Mouse (Mus musculus) subcutaneous adipose tissue, adult 2 months (tissue): Measurements from ENCODE around the gene Hmg20b. TPM values are rescaled to one million over a fixed set of nuclear protein-coding genes. Genes with fewer than 3 reads are reported as not detected.

Source experiments
- polyA plus RNA-seq: library from polyadenylated mRNA; depleted of rRNA; stranded (reverse); fragments of >200 nt; gene quantifications from 2 replicates; pipeline ENCODE4 v1.2.3, GENCODE M21; 2012; ENCODE audit warnings: low replicate concordance; rRNA removed

The Hmg20b gene
- polyA plus RNA-seq = 69.5 and 90.1 TPM in 2 replicates

GRCm38 (mm10) chr10:81350351-81351063, at the start of gene Hmg20b:
TSS of gene Hmg20b (minus strand) at chr10:81350480.

GRCm38 (mm10) chr10:81392781-81393185, 42.5 kb upstream of the Hmg20b start, which contains the start of gene Smim24:
TSS of gene Smim24 (plus strand) at chr10:81393051.

GRCm38 (mm10) chr10:81388505-81389055, 38.3 kb upstream of the Hmg20b start, which contains the start of gene Gm48552:
TSS of gene Gm48552 (plus strand) at chr10:81389005.

GRCm38 (mm10) chr10:81383802-81384604, 33.7 kb upstream of the Hmg20b start, which contains the start of the genes Dohh and Gm48551:
TSS of gene Dohh (plus strand) at chr10:81384428.
TSS of gene Gm48551 (plus strand) at chr10:81384466.

GRCm38 (mm10) chr10:81377793-81378552, 27.7 kb upstream of the Hmg20b start, which contains the start of gene Fzr1:
TSS of gene Fzr1 (minus strand) at chr10:81378516.

GRCm38 (mm10) chr10:81365672-81366476, 15.6 kb upstream of the Hmg20b start, which contains the start of gene 4930404N11Rik:
TSS of gene 4930404N11Rik (minus strand) at chr10:81365816.

GRCm38 (mm10) chr10:81356991-81357844, 6.9 kb upstream of the Hmg20b start, which contains the start of gene Mfsd12:
TSS of gene Mfsd12 (plus strand) at chr10:81357491.

GRCm38 (mm10) chr10:81342686-81343505, 7.4 kb downstream of the Hmg20b start, which contains the start of gene Gipc3:
TSS of gene Gipc3 (minus strand) at chr10:81343266.

GRCm38 (mm10) chr10:81328386-81328785, 21.9 kb downstream of the Hmg20b start, which contains the start of gene Tbxa2r:
TSS of gene Tbxa2r (plus strand) at chr10:81328731.

GRCm38 (mm10) chr10:81320550-81321347, 29.5 kb downstream of the Hmg20b start, which contains the start of gene Cactin:
TSS of gene Cactin (plus strand) at chr10:81321103.

Other genes starting within 250 kb of the Hmg20b start
- gene Map2k2, start 244.6 kb downstream of the Hmg20b start, polyA plus RNA-seq = 134 and 183 TPM in 2 replicates
- 32.2 and 49.6 TPM in 2 replicates for gene Zbtb7a, start 215.3 kb downstream of the Hmg20b start, polyA plus RNA-seq
- gene Pias4, start 182.6 kb downstream of the Hmg20b start, polyA plus RNA-seq = 28.2 and 37.7 TPM in 2 replicates
- 1,292 and 2,498 TPM in 2 replicates for gene Eef2, start 173.8 kb downstream of the Hmg20b start, polyA plus RNA-seq
- gene Dapk3, start 167.5 kb downstream of the Hmg20b start, polyA plus RNA-seq = 75.2 and 89.3 TPM in 2 replicates
- gene 4930442H23Rik, start 166.6 kb downstream of the Hmg20b start, polyA plus RNA-seq = not detected in 2 replicates
- gene Nmrk2, start 148.4 kb downstream of the Hmg20b start, polyA plus RNA-seq = not detected in 2 replicates
- 0.03 and 0.06 TPM in 2 replicates for gene Atcay, start 119.6 kb downstream of the Hmg20b start, polyA plus RNA-seq
- gene Zfr2, start 117.3 kb downstream of the Hmg20b start, polyA plus RNA-seq = 5.7 and 25.8 TPM in 2 replicates
- gene Matk, start 97.5 kb downstream of the Hmg20b start, polyA plus RNA-seq = 3.3 and 4.0 TPM in 2 replicates
- gene Mrpl54, start 83.5 kb downstream of the Hmg20b start, polyA plus RNA-seq = 78.4 and 104 TPM in 2 replicates
- 107 and 116 TPM in 2 replicates for gene Apba3, start 83.5 kb downstream of the Hmg20b start, polyA plus RNA-seq
- gene Tjp3, start 58.9 kb downstream of the Hmg20b start, polyA plus RNA-seq = 0.26 and 15.2 TPM in 2 replicates
- gene Pip5k1c, start 57.5 kb downstream of the Hmg20b start, polyA plus RNA-seq = 56.8 and 80.2 TPM in 2 replicates
- 23.1 and 38.0 TPM in 2 replicates for gene Cactin, start 29.4 kb downstream of the Hmg20b start, polyA plus RNA-seq
- gene Tbxa2r, start 21.7 kb downstream of the Hmg20b start, polyA plus RNA-seq = 10.1 and 16.3 TPM in 2 replicates
- 2.2 and 4.8 TPM in 2 replicates for gene Gipc3, start 7.2 kb downstream of the Hmg20b start, polyA plus RNA-seq
- 38.6 and 41.1 TPM in 2 replicates for gene Mfsd12, start 7.0 kb upstream of the Hmg20b start, polyA plus RNA-seq
- gene 4930404N11Rik, start 15.3 kb upstream of the Hmg20b start, polyA plus RNA-seq = 0.43 and 1.8 TPM in 2 replicates
- gene Fzr1, start 28.0 kb upstream of the Hmg20b start, polyA plus RNA-seq = 56.1 and 75.2 TPM in 2 replicates
- 61.5 and 66.9 TPM in 2 replicates for gene Dohh, start 33.9 kb upstream of the Hmg20b start, polyA plus RNA-seq
- 3.2 and 5.1 TPM in 2 replicates for gene Gm48551, start 34.0 kb upstream of the Hmg20b start, polyA plus RNA-seq
- 1.5 and 1.8 TPM in 2 replicates for gene Gm48552, start 38.5 kb upstream of the Hmg20b start, polyA plus RNA-seq
- 9.8 and 12.3 TPM in 2 replicates for gene Smim24, start 42.6 kb upstream of the Hmg20b start, polyA plus RNA-seq
- gene Nfic, start 105.2 kb upstream of the Hmg20b start, polyA plus RNA-seq = 67.7 and 99.8 TPM in 2 replicates
- gene Celf5, start 132.2 kb upstream of the Hmg20b start, polyA plus RNA-seq = 0.70 and 0.93 TPM in 2 replicates
- 174 and 241 TPM in 2 replicates for gene Ncln, start 145.9 kb upstream of the Hmg20b start, polyA plus RNA-seq
- gene S1pr4, start 149.7 kb upstream of the Hmg20b start, polyA plus RNA-seq = 7.2 and 9.4 TPM in 2 replicates
- 3.8 and 5.3 TPM in 2 replicates for gene Gna15, start 173.7 kb upstream of the Hmg20b start, polyA plus RNA-seq
- 141 and 164 TPM in 2 replicates for gene Gna11, start 194.7 kb upstream of the Hmg20b start, polyA plus RNA-seq
- gene Aes, start 209.0 kb upstream of the Hmg20b start, polyA plus RNA-seq = 885 and 1,244 TPM in 2 replicates
- gene Tle2, start 224.1 kb upstream of the Hmg20b start, polyA plus RNA-seq = 43.6 and 76.2 TPM in 2 replicates